Mouse (Mus musculus) heart, postnatal 0 days (tissue): Measurements from ENCODE around the gene Morn1.

Experiments
- CTCF ChIP-seq: IDR thresholded peaks from 2 replicates; pipeline ENCODE4 v1.5.1; 2016; ENCODE audit warnings: antibody characterized with exemption, control low read depth, low read depth
- EP300 ChIP-seq: IDR thresholded peaks from 2 replicates; pipeline ENCODE4 v1.6.1; 2016; ENCODE audit warnings: antibody characterized with exemption, low read depth

GRCm38 (mm10) chr4:155079666-155080065, 6.7 kb upstream of the Morn1 start:
- no peak for TF ChIP-seq EP300
- no peak for TF ChIP-seq CTCF
